Mouse (Mus musculus) heart, embryonic 11.5 days (tissue): ENCODE measurements around the gene Ofcc1. TPM values are rescaled to one million over a fixed set of nuclear protein-coding genes. Genes with fewer than 3 reads are reported as not detected.

Source experiments
- ATAC-seq: fragments of 200-750 bp; cut with Nextera tagmentation; replicated peaks from 2 replicates; pipeline ENCODE4 v1.8.0; 2017; ENCODE audit warnings: moderate library complexity; ENCODE audit not compliant: insufficient number of reproducible peaks, low FRiP score, low TSS enrichment
- H3K27ac ChIP-seq: fragments of 300-500 bp; sonication (generic); 2 replicates; pipeline ENCODE4 v1.5.1; 2014; ENCODE audit warnings: mild to moderate bottlenecking, low read depth, low read length
- H3K27me3 ChIP-seq: fragments of 300-500 bp; sonication (generic); 2 replicates; pipeline ENCODE4 v1.6.1; 2014; ENCODE audit warnings: mild to moderate bottlenecking, low read length, mixed read lengths; ENCODE audit not compliant: control insufficient read depth, insufficient read depth
- H3K36me3 ChIP-seq: fragments of 300-500 bp; sonication (generic); 2 replicates; pipeline ENCODE4 v1.6.1; 2014; ENCODE audit warnings: mild to moderate bottlenecking, low read length, moderate library complexity, mixed read lengths; ENCODE audit not compliant: control insufficient read depth, insufficient read depth
- H3K4me1 ChIP-seq: fragments of 300-500 bp; sonication (generic); 2 replicates; pipeline ENCODE4 v1.6.1; 2014; ENCODE audit warnings: low read length; ENCODE audit not compliant: control insufficient read depth, insufficient read depth
- H3K4me2 ChIP-seq: fragments of 300-500 bp; sonication (generic); 2 replicates; pipeline ENCODE4 v1.6.1; 2014; ENCODE audit warnings: mild to moderate bottlenecking, moderate library complexity
- H3K4me3 ChIP-seq: fragments of 300-500 bp; sonication (generic); 2 replicates; pipeline ENCODE4 v1.5.1; 2014; ENCODE audit warnings: low read depth, low read length
- H3K9ac ChIP-seq: fragments of 300-500 bp; sonication (generic); 2 replicates; pipeline ENCODE4 v1.6.1; 2014; ENCODE audit warnings: mild to moderate bottlenecking, low read depth, low read length, moderate library complexity
- H3K9me3 ChIP-seq: fragments of 300-500 bp; sonication (generic); replicated peaks from 2 replicates; pipeline ENCODE4 v1.6.1; 2016; ENCODE audit warnings: low read length; ENCODE audit not compliant: control insufficient read depth
- WGBS: fragments of 180-500 bp; shearing (Covaris S2); extraction: QIAGEN DNeasy Blood & Tissue Kit; methylation state at CpG from one replicate; pipeline ENCODE4 v1.1.7; 2014; ENCODE audit not compliant: insufficient replicate concordance; 5-methylcytosine and 5-hydroxymethylcytosine counted together
- polyA plus RNA-seq: library from polyadenylated mRNA; unstranded; fragments of >200 nt; fragmentation: Nextera tagmentation; extraction: Ambion mirVana; gene quantifications from 2 replicates; pipeline ENCODE4 v1.2.1, GENCODE M21; 2014

Gene Ofcc1
- polyA plus RNA-seq, 1 experiment from 2014 or later: not detected

DNA sequence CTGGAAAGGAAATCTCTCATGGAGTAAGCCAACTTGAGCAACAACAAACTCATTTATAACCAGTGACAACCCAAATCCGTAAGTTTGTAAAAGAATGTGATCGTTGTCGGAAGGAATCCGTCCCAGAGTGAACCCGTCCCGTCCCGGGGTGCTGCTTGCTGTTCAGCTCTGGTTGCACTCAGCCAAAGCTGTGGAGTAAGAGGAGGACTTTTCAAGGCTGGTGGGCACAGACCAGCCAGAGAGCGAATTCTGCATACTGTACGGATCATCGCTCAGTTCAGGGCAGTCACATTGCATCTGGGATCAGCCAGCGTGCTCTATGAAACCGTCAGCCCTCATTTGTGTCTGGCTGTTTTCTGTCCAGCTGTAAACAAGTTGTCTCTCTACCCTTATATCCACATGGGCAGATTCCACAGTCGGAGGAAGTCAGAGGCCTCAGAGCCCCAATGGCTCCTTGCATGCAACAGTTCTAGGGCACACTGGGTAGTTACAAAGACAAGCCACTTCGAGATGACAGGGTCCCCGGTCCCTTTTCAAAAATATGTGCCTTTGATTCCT, 75.9 kb downstream of the Ofcc1 start:
- no peaks in the 10 kb centered on the region for H3K27me3 ChIP-seq
- H3K4me1 ChIP-seq: no peaks in the 10 kb centered on the region
- H3K4me3 ChIP-seq: no peak overlapping the region
- 78% methylated on average over 15 of the region's 15 CpGs for WGBS
- no peak overlapping the region for H3K27ac ChIP-seq
- no peak overlapping the region for H3K9ac ChIP-seq
- no peaks in the 10 kb centered on the region for H3K36me3 ChIP-seq
- ATAC-seq: no peak
- H3K4me2 ChIP-seq: no peak overlapping the region
- H3K9me3 ChIP-seq: no peaks in the 10 kb centered on the region

DNA sequence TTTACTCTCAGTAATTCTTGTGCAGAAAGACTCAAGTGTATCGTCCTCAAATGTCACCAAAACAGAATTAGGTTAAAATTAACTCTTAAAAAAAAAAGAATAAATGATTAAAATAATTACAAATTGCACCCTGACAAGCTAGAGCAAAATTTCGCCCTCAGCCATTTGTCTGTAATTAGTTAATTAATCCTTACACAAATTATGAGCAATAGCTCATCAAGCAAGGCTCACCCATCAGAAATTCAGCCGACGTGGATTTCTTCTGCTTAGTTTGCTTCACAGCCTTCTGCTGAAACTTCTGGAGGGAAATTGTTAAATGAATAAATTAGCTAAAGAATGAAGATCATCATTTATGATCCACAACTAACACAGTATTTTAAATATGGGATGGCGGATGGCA, 80.6 kb downstream of the Ofcc1 start:
- WGBS: 76% methylated on average over 5 of the region's 5 CpGs
- Histone ChIP-seq H3K27ac (no peak overlapping the region), H3K4me1 (no peaks in the 10 kb centered on the region), H3K27me3 (no peaks in the 10 kb centered on the region), H3K9me3 (no peaks in the 10 kb centered on the region), H3K4me3 (no peak overlapping the region), H3K4me2 (no peak overlapping the region), H3K36me3 (no peaks in the 10 kb centered on the region), H3K9ac (no peak overlapping the region)
- ATAC-seq: no peak

DNA sequence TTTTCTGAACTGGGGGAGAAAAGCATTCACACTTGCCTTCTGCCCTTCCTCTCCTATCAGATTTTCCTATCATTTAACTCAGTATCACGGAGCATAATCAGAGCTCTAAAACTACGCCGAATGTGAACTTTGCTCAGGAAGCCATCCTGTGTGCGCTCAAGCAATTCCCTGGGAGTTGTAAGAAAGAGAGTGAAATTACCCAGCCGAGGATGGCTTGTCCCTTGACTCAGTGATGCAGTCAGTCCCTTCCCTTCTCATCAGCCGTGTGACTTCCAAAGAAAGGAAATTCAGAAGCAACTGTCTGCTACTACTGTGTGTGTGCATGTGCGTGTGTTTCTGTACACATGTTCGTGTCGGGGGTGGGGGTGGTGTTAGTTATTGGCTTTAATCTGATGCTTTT, 93.7 kb downstream of the Ofcc1 start:
- Histone ChIP-seq H3K4me2 (no peak overlapping the region), H3K9me3 (no peaks in the 10 kb centered on the region), H3K36me3 (no peaks in the 10 kb centered on the region), H3K27ac (no peak overlapping the region), H3K4me1 (no peaks in the 10 kb centered on the region), H3K9ac (no peak overlapping the region), H3K27me3 (no peaks in the 10 kb centered on the region), H3K4me3 (no peak overlapping the region)
- ATAC-seq: no peak
- WGBS: 79% methylated on average over 9 of the region's 9 CpGs

DNA sequence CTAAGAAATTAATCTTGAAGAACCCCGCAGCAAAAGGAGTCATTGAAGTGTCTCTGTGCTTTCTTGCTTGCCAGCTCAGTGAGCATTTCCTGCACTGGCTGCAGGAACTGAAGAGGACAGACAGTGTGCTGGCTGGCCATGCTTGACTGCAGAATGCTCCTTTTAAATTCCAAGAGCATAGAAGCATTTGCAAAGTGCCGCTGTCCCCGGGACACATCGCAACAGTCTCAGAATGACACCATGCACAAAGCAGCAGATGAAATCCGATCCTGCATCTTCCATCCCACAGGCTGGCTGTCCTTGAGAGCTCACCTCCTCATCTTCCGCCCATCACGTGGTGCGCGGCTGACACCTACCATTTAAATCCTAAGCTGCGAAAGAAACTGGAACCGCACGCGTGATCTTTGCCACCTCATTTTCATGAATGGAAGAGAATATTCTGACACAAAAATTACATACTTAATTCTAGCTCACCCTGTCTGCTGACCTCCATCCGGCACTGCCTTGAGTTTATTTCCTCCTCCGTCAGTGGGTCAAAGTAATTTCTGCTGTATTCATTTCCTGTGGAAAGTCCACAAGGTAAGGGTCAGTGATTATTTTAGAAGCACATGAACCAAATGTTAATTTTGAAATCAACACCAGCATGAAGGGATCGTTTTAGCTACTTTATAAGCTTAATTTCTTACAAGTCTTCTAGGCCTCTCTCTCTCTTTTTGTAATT, 98.0 kb downstream of the Ofcc1 start:
- H3K9ac ChIP-seq: no peak overlapping the region
- no peak overlapping the region for H3K27ac ChIP-seq
- H3K36me3 ChIP-seq: no peaks in the 10 kb centered on the region
- no peak overlapping the region for H3K4me2 ChIP-seq
- 68% methylated on average over 16 of the region's 16 CpGs for WGBS
- H3K4me1 ChIP-seq: no peaks in the 10 kb centered on the region
- no peak for ATAC-seq
- H3K9me3 ChIP-seq: no peaks in the 10 kb centered on the region
- H3K27me3 ChIP-seq: no peaks in the 10 kb centered on the region
- H3K4me3 ChIP-seq: no peak overlapping the region

DNA sequence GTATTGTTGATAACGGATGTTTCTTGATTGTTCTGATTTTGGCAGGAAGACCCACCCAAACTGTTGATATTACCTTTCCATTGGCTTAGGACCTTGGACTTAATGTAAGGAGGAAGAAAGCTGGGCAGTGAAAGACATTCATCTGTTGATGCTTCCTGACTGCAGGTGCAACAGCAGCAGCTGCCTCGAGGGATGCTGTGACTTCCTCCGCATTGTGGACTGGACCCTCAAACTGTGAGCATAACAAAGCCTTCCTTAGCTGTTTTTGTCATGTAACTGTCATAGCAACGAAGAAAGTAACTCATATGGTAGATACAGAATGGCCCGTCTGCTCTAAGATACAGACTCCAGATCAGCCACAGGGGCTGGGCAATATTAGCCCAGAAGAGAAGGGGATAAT, 102.5 kb downstream of the Ofcc1 start:
- Histone ChIP-seq H3K27me3 (no peaks in the 10 kb centered on the region), H3K9ac (no peak overlapping the region)
- 71% methylated on average over 5 of the region's 5 CpGs for WGBS

DNA sequence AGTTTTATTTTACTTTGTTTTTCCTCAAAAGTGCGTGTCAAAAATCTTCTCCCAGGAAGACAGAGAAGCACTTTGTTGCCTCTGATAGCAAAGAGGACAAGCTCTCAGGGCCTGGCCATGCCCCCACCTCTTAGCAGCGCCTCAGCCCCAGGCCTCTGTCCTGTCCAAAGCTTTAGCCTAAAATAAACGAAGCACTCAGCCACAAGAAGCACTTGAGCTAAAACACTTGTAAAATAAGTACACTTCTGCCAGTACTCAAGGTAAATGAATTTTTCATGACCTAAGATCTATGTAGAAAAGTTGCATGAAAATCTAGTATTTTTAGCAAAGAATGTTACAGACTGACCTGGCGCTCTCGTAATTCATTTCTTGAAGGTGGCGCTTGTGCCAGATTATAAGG, 117.4 kb downstream of the Ofcc1 start:
- no peak overlapping the region for H3K27ac ChIP-seq

More for the DNA sequence above, 102.5 kb downstream of the Ofcc1 start:
- Histone ChIP-seq H3K4me3 (no peak overlapping the region), H3K27ac (no peak overlapping the region), H3K9me3 (no peaks in the 10 kb centered on the region), H3K4me2 (no peak overlapping the region), H3K4me1 (no peaks in the 10 kb centered on the region), H3K36me3 (no peaks in the 10 kb centered on the region)
- ATAC-seq: no peak

DNA sequence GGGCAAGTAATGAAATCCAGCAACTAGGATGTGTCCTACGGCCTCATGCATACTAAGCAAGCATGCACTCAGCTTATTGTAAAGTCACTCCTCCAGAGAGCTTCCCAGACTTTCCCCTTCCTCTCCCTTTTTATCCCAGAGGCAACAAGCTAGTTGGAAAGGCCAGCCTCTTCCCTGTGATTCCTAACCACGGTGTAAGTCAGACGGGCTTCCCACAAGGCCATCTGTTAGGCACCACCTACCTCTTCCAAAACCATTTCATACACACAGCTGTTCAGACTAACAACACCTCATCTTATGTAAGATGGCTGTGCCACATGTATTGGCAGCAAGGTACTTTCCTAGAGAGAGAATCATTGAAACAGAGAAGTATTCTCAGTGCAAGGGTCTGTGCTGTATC, 124.9 kb downstream of the Ofcc1 start:
- H3K27me3 ChIP-seq: no peaks in the 10 kb centered on the region
- H3K4me3 ChIP-seq: no peak overlapping the region
- ATAC-seq: no peak
- no peaks in the 10 kb centered on the region for H3K4me1 ChIP-seq
- H3K9me3 ChIP-seq: no peaks in the 10 kb centered on the region
- no peak overlapping the region for H3K4me2 ChIP-seq
- 68% methylated on average over 3 of the region's 3 CpGs for WGBS
- H3K36me3 ChIP-seq: no peaks in the 10 kb centered on the region
- H3K27ac ChIP-seq: no peak overlapping the region
- no peak overlapping the region for H3K9ac ChIP-seq

More for the DNA sequence above, 117.4 kb downstream of the Ofcc1 start:
- Histone ChIP-seq H3K9ac (no peak overlapping the region), H3K36me3 (no peaks in the 10 kb centered on the region), H3K4me3 (no peak overlapping the region), H3K4me2 (no peak overlapping the region), H3K27me3 (no peaks in the 10 kb centered on the region), H3K4me1 (no peaks in the 10 kb centered on the region), H3K9me3 (no peaks in the 10 kb centered on the region)
- no peak for ATAC-seq
- WGBS: 56% methylated on average over 6 of the region's 6 CpGs

DNA sequence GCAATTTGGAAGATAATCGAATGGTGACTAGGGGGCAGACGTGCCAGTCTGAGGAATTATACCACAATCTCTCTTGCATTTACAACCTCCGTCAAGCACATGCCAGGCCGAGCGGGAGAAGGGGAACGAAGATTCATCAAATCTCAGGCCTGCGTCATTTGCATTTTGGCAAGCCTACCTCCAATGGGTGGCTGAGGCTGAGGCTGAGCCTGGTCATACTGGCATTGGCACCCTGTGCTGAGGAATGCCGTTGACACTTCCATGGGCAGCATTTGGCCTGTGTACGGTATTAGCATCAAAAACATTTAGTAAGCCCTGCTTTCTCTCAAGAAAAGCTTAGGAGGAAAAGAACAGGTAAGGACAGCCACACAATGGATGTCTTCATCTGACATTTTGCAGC, 152.9 kb downstream of the Ofcc1 start:
- no peak overlapping the region for H3K27ac ChIP-seq
- H3K27me3 ChIP-seq: no peaks in the 10 kb centered on the region
- H3K36me3 ChIP-seq: no peaks in the 10 kb centered on the region
- no peaks in the 10 kb centered on the region for H3K4me1 ChIP-seq
- H3K4me3 ChIP-seq: no peak overlapping the region
- WGBS: 75% methylated on average over 9 of the region's 9 CpGs
- no peak overlapping the region for H3K4me2 ChIP-seq
- no peak for ATAC-seq
- no peak overlapping the region for H3K9ac ChIP-seq
- no peaks in the 10 kb centered on the region for H3K9me3 ChIP-seq

DNA sequence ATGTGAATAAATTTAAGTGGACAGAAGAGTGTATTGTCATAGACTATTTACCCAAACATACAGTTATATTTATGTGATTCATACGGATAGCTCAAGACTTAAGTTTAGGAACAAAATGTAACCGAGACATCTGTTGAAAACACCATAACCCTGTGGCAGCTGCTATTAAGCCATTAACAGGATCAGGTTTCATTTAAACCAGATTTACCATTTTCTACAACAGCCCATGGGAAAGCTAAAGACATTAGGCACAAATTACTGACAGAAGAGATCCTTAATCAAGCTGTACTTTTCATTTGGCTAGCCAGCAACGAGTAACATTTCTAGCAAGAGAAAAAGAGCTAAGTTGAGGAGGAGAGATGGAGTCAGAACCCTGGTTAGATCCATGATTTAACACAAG, 179.5 kb downstream of the Ofcc1 start:
- H3K27ac ChIP-seq: no peak overlapping the region
- H3K4me1 ChIP-seq: no peaks in the 10 kb centered on the region
- H3K9me3 ChIP-seq: no peaks in the 10 kb centered on the region
- no peak overlapping the region for H3K9ac ChIP-seq
- no peaks in the 10 kb centered on the region for H3K27me3 ChIP-seq
- 78% methylated on average over 3 of the region's 3 CpGs for WGBS
- ATAC-seq: no peak
- no peaks in the 10 kb centered on the region for H3K36me3 ChIP-seq
- no peak overlapping the region for H3K4me2 ChIP-seq
- H3K4me3 ChIP-seq: no peak overlapping the region
